Mouse (Mus musculus): ENCODE measurements around the gene Adarb2. TPM values are rescaled to one million over a fixed set of nuclear protein-coding genes. Genes with fewer than 3 reads are reported as not detected.

Adarb2 gene
- total RNA-seq, 2 experiments from 2014 or later, result 0.07 TPM

DNA sequence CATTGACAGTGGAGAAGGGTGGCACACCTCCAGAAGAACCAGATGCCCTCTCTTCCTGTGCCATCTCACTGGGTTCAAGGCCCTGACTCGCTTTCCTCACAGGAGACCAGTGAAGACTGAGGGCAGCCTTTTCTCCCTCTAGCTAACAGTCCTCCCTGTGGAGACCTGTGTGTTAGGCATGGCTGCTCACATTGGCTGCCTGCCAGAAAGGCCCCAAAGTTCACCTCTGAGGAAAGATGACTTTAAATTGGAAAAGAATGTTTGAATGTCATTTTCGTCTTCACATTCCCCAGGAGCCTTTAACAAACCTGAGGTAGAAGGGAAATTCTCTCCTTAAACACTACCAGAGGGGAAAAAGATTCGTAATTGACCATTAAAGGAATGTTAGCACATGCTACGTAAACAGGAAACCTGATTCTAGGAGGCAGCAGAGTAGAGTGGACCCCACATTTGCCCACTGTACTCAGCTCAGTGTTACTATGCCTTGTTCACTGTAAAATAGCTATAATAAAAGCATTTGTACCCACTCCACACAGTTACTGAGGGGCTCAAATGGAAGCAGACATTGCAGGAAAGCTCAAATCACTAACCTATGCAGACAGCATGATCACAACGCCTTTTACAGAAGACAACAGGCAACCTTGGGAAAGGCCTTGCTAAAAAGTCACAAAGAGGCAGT is 285.2 kb downstream of the Adarb2 start:
- DNase-seq, result no peak

GRCm38 (mm10) chr13:8493363-8493762 is 290.7 kb downstream of the Adarb2 start:
- DNase-seq, result no peak

GRCm38 (mm10) chr13:8499551-8499950 is 296.9 kb downstream of the Adarb2 start:
- no peak for DNase-seq

DNA sequence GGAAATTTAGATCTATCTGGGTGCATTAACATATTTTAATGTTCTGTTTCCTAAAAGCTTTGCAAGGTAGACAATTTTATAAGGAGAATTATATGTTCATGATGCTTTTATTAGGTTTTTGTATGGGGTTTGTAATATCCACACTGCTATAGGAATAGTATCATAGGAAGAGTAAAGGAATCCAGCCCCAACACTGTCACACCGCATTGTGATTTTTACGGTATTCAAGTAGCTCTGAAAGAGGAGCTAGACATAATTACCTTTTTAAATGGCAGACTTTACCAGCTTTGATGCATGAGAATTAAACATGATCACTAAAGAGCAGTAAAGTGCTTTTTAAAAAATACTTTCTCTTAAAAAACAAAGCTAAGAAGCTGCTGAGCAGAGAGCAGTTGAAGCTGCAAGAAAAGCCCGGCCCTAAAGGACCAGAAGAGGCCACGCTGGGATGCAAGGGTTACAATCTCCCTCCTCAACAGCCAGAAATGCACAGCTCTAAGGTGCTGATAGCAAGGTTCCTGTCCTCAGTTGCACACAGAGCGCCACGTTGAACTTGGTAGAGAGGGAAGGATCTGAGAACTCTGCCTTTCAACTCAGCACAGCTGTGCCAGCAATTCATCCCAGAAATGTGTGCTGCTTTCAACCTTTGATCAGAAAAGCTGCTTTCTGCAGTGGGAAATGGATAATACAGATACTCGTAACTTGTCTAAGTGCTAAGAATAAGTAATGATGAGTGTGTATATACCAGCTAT is 308.6 kb downstream of the Adarb2 start:
- no peak for DNase-seq

DNA sequence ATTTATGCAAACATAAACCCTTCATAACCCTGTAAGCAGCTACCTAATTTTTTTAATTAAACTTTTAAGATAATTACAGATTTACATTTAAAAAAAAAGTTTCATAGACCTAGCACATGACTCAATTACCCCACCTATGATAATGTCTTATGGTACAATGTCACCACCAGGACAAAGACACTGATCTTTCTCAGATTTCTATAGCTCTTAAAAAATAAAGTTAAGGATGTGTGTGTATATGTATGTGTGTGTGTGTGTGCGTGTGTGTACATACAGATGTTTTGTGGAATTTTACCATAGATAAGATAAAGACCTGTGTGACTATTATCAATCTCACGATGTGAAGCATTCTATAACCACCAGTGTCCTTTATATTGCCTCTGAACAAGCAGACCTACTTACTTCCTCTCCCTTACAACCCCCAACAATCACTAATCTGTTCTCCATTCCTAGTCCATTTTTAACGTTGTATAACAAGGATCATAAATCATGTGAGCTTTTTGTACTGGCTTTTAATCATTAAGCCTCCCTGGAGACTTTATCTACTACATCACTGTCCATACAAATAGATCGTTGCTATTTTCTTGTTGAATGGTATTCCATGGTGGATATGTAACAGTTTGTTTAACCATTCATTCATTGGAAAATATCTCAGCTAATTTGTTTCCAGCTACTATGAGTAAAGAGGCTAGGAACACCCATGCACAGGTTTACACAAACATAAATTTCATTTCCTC is 313.5 kb downstream of the Adarb2 start:
- no peak for DNase-seq

GRCm38 (mm10) chr13:8519204-8519603 is 316.5 kb downstream of the Adarb2 start:
- DNase-seq, result no peak

DNA sequence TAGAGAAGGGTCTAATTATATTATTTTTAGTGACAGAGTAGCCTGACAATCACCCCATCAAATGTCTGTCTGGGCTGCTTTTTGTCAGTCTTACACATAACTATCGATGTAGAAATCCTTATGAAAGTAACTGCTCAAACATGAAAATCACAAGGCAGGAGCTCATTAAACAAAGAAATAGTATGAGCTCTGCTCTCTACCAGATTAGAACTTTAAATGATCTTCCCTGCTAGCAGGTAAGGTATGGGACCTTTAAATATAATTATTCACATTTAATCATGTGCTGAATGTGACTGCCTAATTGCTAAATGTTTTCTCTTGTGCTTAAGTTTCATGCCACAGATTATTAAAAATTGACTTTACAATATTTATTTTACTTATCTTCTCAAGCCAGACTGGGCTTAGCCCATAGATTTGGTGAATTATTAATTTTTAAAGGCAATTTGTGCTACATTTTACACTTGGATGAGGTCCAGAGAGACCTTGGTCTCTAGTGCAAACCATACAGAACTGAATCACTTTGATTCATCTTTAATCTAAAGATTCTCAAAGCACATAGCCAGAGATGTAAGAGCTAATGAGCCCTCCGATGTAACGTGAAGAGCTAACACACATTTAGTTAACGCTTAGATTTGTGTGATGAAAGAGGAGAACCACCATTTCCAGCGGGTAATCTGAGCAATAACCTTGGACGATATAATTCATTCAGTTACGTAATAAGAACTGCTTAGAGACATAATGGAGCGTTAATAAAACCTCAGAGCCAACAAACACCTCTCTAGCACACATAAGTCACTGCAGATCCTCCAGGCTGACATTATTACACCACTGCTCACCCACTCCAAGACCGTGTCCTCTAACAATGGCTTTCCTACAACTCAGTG is 323.3 kb downstream of the Adarb2 start:
- no peak for DNase-seq

- DNase-seq, result no peak
These were observed 331.8 kb downstream of the Adarb2 start for GRCm38 (mm10) chr13:8534265-8535113.

DNA sequence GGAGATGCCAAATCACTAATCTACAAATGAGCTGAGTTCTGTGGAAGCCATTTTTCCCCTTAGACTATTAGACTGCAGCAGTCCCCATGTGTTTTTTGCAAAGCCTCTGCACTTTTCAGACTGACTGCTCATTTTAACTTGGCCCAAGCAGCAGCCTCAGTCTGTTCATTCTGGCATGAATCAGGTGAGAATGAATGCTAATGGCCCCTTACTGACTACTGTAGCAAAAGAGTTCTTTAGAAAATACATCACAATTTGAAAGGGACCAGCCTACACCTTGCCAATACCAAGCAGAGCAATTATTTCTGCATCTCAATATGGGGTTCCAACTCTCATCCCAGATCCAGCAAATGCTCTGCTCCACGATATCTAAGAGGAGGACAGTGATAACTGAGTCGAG is 335.8 kb downstream of the Adarb2 start:
- no peak for DNase-seq

DNA sequence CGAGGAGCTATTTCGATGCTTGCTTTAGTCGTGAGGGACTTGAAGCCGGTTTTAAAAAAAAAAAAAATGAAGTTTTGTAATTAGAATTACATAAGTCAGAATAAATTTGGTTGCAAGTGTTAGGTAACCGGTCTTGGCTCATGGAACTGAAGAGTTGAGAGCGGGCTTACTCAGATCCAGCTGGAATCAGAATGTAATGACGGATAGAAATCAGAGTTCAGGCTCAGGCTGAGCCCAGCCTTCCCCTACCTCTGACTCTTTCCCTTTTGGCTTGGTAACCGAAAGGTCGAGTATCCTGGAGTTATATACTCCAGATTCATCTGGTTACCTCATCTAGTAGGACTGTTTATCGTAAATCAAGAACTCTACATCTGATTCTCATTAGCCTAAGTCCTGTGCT is 336.2 kb downstream of the Adarb2 start:
- DNase-seq, result peak in 1 of 2 experiments; percentile 0

DNA sequence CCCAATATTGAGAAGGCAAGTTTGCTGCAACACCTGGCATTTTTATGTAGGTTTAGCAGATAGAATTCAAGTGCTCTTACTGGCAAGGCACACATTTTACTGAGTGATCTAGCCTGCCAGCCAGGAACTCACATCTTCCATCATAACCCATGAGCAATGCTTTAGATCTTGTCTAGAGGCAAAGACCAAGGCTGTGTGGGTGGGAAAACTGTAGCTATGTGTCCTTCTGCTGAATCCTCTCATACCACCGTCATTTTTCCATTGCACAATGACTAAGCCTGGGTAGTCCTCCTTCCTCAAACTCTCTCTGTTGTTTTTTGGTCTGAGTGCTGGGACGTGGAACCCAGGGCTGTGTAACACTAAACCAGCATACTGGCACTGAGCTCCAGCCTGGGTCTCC is 340.0 kb downstream of the Adarb2 start:
- DNase-seq, result peak in 1 of 2 experiments; percentile 17

DNA sequence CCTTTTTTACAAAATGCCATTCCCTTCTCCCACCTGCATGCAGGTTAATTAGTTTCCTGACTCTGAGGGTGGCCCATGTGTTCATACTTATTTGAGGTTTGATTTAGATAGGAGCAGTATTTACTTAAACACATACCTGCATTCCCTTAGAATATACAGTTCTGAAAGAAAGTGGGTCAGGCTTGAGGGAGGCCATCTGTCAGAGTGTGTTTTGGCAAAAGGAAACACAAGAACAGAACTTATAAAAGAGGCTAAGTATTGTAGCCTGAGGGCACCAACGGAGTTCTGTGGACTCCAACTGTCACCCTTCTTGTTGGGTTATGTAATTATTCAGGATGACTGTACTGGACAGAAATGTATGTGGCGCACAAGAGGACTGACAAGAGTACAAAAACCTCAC is 349.6 kb downstream of the Adarb2 start:
- DNase-seq, result no peak

DNA sequence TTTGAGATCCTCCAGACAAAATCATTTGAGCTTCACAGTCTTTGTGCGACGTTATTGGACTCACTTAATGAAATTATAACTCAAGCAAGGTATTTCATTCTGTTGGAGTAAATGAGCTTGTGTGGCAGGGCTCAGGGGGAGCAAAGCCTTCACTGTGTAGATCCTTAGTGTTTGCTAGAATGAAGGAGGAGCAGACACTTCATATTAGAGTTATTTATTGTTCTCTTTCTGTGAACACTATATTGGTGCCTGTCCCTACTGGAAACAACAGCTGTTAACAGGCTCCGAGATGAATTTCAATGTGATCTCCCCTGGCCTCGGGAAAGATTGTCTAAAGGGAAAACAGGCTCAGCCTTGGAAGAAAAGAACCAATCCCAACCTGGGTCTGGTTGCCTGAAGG is 355.1 kb downstream of the Adarb2 start:
- DNase-seq, result no peak

GRCm38 (mm10) chr13:8560485-8560884 is 357.8 kb downstream of the Adarb2 start:
- DNase-seq, result no peak

- no peak for DNase-seq
These were observed 360.5 kb downstream of the Adarb2 start for GRCm38 (mm10) chr13:8563161-8563560.

GRCm38 (mm10) chr13:8567111-8568026 is 364.7 kb downstream of the Adarb2 start:
- DNase-seq, result no peak

DNA sequence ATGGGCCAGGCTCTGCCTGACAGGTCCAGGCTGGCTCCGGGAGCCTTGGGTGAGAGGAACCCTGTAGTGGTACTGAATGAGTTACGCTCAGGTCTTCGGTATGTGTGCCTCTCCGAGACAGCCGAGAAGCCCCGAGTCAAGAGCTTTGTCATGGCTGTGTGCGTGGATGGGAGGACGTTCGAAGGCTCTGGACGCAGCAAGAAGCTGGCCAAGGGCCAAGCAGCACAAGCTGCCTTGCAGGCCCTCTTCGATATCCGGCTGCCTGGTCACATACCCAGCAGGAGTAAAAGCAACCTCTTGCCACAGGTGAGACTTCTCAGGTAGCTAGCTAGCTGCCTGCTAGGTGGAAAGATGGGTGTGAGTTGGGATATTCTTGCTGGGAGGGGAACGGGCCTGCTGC is 367.6 kb downstream of the Adarb2 start:
- DNase-seq, result no peak

DNA sequence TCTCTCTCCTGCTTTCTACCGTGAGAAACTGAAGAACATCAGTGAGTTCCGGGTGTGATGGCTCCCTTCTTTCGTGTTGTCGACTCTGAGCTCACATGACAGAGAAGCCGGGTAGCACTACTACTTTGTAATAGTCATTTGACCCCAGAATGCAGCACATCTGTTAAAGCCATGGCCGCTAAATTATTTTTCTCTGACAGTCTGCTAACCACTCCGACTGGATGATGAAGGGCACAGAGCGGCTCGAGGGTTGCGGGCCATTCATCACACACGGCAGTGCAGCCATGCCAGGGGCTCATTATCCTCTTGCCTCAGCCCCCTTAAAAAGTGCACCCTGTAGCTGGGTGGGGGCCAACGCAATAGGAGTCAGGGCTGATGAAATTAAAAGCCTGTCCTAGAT is 371.2 kb downstream of the Adarb2 start:
- no peak for DNase-seq

GRCm38 (mm10) chr13:8584257-8585005 is 381.8 kb downstream of the Adarb2 start:
- no peak for DNase-seq
